Mouse (Mus musculus) CD4-positive helper T cell, adult 2 months (primary cell): ENCODE results near the gene Camk1g.

Experiments used
- DNase-seq: peaks from one replicate; pipeline ENCODE4 v3.0.0-alpha.2; 2012; ENCODE audit warnings: low read depth, missing footprints, low spot score

Camk1g gene

DNA sequence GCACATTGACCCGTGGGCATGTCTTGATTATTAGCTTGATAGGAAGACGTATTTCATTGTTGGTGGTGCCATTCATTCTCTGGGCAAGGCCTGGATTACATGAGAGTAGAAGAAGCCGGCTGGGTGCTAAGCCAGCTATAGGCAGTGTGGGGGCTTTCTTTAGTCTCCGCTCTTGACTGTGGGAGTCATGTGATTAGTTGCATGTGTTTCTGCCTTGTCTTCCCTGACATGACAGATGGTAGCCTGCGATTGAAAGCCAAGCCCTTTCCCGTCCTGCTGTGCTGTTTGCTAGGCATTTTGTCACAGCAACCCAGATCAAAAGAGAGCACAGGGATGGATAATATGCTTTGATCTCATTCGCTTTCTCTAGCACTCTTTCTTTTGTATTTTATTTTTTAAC, 64.7 kb downstream of the Camk1g start:
- no peak for DNase-seq

DNA sequence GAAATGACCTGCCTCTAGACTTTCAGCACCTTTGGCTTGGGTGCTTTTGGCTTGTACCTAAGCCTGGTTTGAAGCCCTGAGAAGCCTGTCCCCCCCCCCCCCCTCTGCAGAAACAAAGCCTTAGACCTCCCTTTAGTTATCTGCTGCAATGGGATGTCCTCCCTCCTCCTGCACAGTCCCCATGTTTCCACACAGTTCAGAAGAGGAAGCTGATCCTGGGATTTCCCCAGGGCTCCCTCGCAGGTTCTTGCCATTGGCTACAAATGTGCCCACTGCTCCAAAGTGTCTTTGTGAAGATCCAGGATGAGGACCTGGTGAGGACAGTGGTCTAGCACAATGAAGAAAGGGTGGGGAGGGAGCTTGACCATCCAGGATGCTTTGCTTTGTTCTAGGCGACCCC, 67.0 kb downstream of the Camk1g start:
- DNase-seq, result no peak

DNA sequence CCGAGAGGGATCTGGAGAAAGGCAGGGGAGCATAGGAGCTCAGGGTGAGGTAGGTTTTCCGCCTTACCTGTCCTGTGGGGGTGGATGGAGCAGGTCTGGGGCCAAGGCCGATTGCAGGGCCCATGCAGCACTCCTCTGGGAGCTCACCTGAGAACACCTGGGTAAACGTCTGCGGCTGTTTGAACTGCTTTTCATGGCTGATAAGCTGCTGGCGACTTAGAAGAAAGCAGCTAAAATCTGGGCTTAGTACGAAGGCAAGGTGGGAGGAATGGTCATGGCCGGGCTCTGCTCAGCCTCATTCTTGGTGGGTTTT, 68.0 kb downstream of the Camk1g start:
- DNase-seq, result no peak

DNA sequence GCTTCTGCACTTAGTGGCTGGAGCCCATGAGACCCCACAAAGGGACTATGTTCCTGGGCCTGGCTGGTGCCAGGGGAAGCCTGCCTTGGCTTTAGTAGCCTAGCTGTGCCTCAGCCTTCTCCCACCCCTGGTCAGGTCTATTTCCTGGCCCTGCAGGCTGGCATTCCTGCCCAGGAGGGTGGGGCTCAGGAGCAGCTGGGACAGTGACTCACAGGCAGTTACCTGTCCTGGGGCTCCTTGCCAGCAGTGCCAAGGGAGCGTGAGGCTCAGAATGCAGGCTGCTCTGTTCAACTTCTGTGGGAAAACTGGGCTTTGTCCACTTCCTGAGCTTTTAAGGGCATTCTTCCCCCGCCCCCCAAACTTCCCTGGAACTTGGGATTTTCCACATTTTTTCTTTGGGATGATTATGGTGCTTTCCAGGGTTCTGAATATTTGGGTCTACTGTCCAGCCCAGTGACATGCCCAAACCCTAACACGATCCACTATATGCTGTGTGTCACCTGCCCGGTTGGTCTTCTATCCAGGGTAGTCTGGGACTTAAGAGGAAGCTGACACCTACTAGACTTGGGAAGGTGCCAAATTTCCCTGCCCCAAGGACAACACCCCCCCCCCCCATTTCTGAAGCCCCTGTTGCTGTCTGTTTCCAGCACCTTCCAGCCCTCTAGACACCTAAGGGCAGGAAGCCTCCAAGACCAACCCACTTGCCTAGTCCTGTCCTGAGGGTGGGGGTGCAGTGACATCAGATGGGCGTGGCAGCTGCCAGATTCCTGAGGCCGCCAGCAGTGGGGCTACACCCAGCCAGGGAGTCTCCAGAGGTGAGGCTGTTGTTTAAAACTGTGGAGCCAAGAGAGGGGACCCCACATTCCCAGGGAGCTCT, 68.6 kb downstream of the Camk1g start:
- no peak for DNase-seq

DNA sequence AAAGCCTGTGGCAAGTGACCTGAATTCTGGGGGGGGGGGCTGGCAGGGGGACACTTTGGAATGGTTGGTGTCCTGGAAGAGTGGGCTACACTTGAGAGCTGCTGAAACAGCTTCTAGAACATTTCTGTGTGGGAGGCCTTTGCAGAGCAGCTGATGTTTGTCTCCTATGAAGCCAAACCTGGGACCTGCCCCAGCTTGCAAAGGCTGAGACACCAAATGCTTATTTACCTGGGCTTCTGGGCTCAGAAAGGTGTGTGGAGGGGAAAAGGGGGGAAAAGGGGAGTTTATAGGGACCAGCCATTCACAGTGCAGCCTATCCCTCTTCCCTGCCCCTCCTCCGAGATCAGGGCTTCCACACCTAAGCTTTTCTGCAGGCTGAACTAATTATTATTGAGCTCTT, 70.1 kb downstream of the Camk1g start:
- no peak for DNase-seq

DNA sequence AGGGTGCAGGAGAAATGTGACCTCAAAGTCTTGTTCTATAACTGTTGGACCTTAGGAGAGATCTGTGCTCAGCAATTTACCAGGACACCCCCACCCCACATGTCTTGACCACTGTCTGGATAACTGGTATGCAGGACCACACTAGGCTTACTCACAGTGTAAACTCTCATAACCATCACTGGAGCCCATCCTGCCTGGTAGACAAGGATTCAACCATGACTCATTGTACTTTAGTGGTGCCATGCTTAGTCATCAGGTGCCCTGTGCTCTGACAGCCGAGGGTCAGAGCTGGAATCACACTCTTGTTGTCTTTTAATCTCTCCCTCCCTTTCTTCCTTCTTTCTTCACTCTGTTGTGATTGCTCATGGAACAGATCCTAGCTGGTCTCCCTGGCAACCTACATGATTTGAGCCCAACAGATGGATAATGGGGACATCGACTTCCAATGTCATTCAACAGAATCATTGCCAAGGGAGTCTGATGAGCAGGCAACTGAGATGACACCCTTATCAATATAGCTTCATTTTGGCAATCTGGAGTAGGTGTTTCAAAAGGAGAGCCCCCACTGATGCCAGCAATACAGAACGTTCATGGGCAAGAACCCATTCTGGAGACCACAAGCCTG, 71.8 kb downstream of the Camk1g start:
- DNase-seq, result no peak
